Mouse (Mus musculus): Measurements from ENCODE around the gene Rab31.

Gene Rab31

GRCm38 (mm10) chr17:65739874-65740725 lies 32.5 kb downstream of the Rab31 start:
- peak; percentile 35 for DNase-seq (ENCODE audit: low read depth)

GRCm38 (mm10) chr17:65737622-65738021 lies 34.9 kb downstream of the Rab31 start:
- no peak for DNase-seq (ENCODE audit: low read depth)

- DNase-seq (ENCODE audit: low read depth) = no peak
Observed at GRCm38 (mm10) chr17:65737175-65737574, 35.4 kb downstream of the Rab31 start.

- no peak for DNase-seq (ENCODE audit: low read depth)
Observed at GRCm38 (mm10) chr17:65735088-65735487, 37.5 kb downstream of the Rab31 start.

- DNase-seq (ENCODE audit: low read depth) = no peak
Observed at GRCm38 (mm10) chr17:65732666-65733065, 39.9 kb downstream of the Rab31 start.

- DNase-seq (ENCODE audit: low read depth) = no peak
Observed at GRCm38 (mm10) chr17:65731710-65732109, 40.8 kb downstream of the Rab31 start.

- DNase-seq (ENCODE audit: low read depth) = peak; percentile 32
Observed at GRCm38 (mm10) chr17:65729945-65730741, 42.4 kb downstream of the Rab31 start.

GRCm38 (mm10) chr17:65726755-65727154 lies 45.8 kb downstream of the Rab31 start:
- no peak for DNase-seq (ENCODE audit: low read depth)

- DNase-seq (ENCODE audit: low read depth) = peak; percentile 71
Observed at GRCm38 (mm10) chr17:65726274-65726673, 46.3 kb downstream of the Rab31 start.

- DNase-seq (ENCODE audit: low read depth) = no peak
Observed at GRCm38 (mm10) chr17:65725814-65726213, 46.7 kb downstream of the Rab31 start.

- DNase-seq (ENCODE audit: low read depth) = no peak
Observed at GRCm38 (mm10) chr17:65725381-65725780, 47.2 kb downstream of the Rab31 start.

- peak; percentile 66 for DNase-seq (ENCODE audit: low read depth)
Observed at GRCm38 (mm10) chr17:65724254-65724653, 48.3 kb downstream of the Rab31 start.

GRCm38 (mm10) chr17:65723633-65724032 lies 48.9 kb downstream of the Rab31 start:
- peak; percentile 25 for DNase-seq (ENCODE audit: low read depth)

GRCm38 (mm10) chr17:65721330-65721729 lies 51.2 kb downstream of the Rab31 start:
- no peak for DNase-seq (ENCODE audit: low read depth)

GRCm38 (mm10) chr17:65719826-65720225 lies 52.7 kb downstream of the Rab31 start:
- DNase-seq (ENCODE audit: low read depth) = no peak

GRCm38 (mm10) chr17:65718578-65718977 lies 54.0 kb downstream of the Rab31 start:
- no peak for DNase-seq (ENCODE audit: low read depth)

GRCm38 (mm10) chr17:65717658-65718199 lies 54.8 kb downstream of the Rab31 start:
- DNase-seq (ENCODE audit: low read depth) = no peak

- no peak for DNase-seq (ENCODE audit: low read depth)
Observed at GRCm38 (mm10) chr17:65714060-65714459, 58.5 kb downstream of the Rab31 start.

- DNase-seq (ENCODE audit: low read depth) = no peak
Observed at GRCm38 (mm10) chr17:65712861-65713535, 59.6 kb downstream of the Rab31 start.

- DNase-seq (ENCODE audit: low read depth) = no peak
Observed at GRCm38 (mm10) chr17:65711779-65712178, 60.8 kb downstream of the Rab31 start.

GRCm38 (mm10) chr17:65710576-65710975 lies 62.0 kb downstream of the Rab31 start:
- no peak for DNase-seq (ENCODE audit: low read depth)

- DNase-seq (ENCODE audit: low read depth) = peak; percentile 42
Observed at GRCm38 (mm10) chr17:65706220-65706619, 66.3 kb downstream of the Rab31 start.
